Mouse (Mus musculus): ENCODE measurements around the gene Pcp2. TPM values are rescaled to one million over a fixed set of nuclear protein-coding genes. Genes with fewer than 3 reads are reported as not detected.

Gene Pcp2
- not detected in 2 replicates for polyA plus RNA-seq (2015; fragmentation: Nextera tagmentation; extraction: Ambion mirVana)

- Histone ChIP-seq H3K9me3 (ENCODE audit: control insufficient read depth) (no peaks in the 10 kb centered on the region), H3K4me1 (replicated peaks; ENCODE audit: control insufficient read depth, insufficient read depth, low read length) (peaks cover 3% of the 10 kb centered on the region), H3K9ac (ENCODE audit: low read depth, low read length) (no peak within 1 kb of the TSS), H3K27ac (ENCODE audit: low read depth, low read length) (no peak within 1 kb of the TSS), H3K4me3 (ENCODE audit: low read depth, low read length) (no peak within 1 kb of the TSS), H3K4me2 (replicated peaks; ENCODE audit: low read depth) (no peak within 1 kb of the TSS), H3K36me3 (ENCODE audit: control insufficient read depth, insufficient read depth) (no peaks in the 10 kb centered on the region; the same call in 1 of the 2 replicates), H3K27me3 (replicated peaks; ENCODE audit: control insufficient read depth, insufficient read depth, low read length) (no peaks in the 10 kb centered on the region)
- no peak for ATAC-seq
- TF ChIP-seq CTCF (IDR thresholded peaks at IDR 0.05; ENCODE audit: low read depth): no peak
- 64% methylated on average over 1 of the region's 1 CpGs for WGBS
These were observed at the start of gene Pcp2 for GRCm38 (mm10) chr8:3625445-3625844. Pcp2 (minus strand) TSS chr8:3625545.

GRCm38 (mm10) chr8:3674671-3675070 lies 49.3 kb upstream of the Pcp2 start:
- H3K9ac ChIP-seq (ENCODE audit: low read depth, low read length): no peak overlapping the region
- no peaks in the 10 kb centered on the region for H3K9me3 ChIP-seq (ENCODE audit: control insufficient read depth)
- 51% methylated on average over 3 of the region's 3 CpGs for WGBS
- ATAC-seq: no peak
- H3K27me3 ChIP-seq (replicated peaks; ENCODE audit: control insufficient read depth, insufficient read depth, low read length): no peaks in the 10 kb centered on the region
- no peak overlapping the region for H3K27ac ChIP-seq (ENCODE audit: low read depth, low read length)
- H3K4me1 ChIP-seq (replicated peaks; ENCODE audit: control insufficient read depth, insufficient read depth, low read length): no peaks in the 10 kb centered on the region
- H3K4me2 ChIP-seq (replicated peaks; ENCODE audit: low read depth): no peak overlapping the region
- TF ChIP-seq CTCF (IDR thresholded peaks at IDR 0.05; ENCODE audit: low read depth): no peak
- no peak overlapping the region for H3K4me3 ChIP-seq (ENCODE audit: low read depth, low read length)
- H3K36me3 ChIP-seq (ENCODE audit: control insufficient read depth, insufficient read depth): peaks cover 13% of the 10 kb centered on the region

- TF ChIP-seq CTCF (IDR thresholded peaks at IDR 0.05; ENCODE audit: low read depth): peak; percentile 94
- Histone ChIP-seq H3K4me3 (ENCODE audit: low read depth, low read length) (peak within 1 kb of the TSS; percentile 48), H3K4me2 (replicated peaks; ENCODE audit: low read depth) (peak within 1 kb of the TSS; percentile 76), H3K9ac (ENCODE audit: low read depth, low read length) (peak within 1 kb of the TSS; percentile 35), H3K36me3 (ENCODE audit: control insufficient read depth, insufficient read depth) (no peaks in the 10 kb centered on the region), H3K27me3 (replicated peaks; ENCODE audit: control insufficient read depth, insufficient read depth, low read length) (no peaks in the 10 kb centered on the region), H3K4me1 (replicated peaks; ENCODE audit: control insufficient read depth, insufficient read depth, low read length) (no peaks in the 10 kb centered on the region), H3K9me3 (ENCODE audit: control insufficient read depth) (no peaks in the 10 kb centered on the region), H3K27ac (ENCODE audit: low read depth, low read length) (no peak within 1 kb of the TSS)
- under 1% methylated on average over 23 of the region's 23 CpGs for WGBS
- ATAC-seq: peak; percentile 72
These were observed 46.7 kb upstream of the Pcp2 start, which contains the start of gene Fcor for GRCm38 (mm10) chr8:3671980-3672491. Fcor (minus strand) TSS chr8:3672362.

GRCm38 (mm10) chr8:3670388-3670787 lies 45.0 kb upstream of the Pcp2 start:
- Histone ChIP-seq H3K4me2 (replicated peaks; ENCODE audit: low read depth) (no peak overlapping the region), H3K27me3 (replicated peaks; ENCODE audit: control insufficient read depth, insufficient read depth, low read length) (no peaks in the 10 kb centered on the region), H3K9ac (ENCODE audit: low read depth, low read length) (no peak overlapping the region), H3K27ac (ENCODE audit: low read depth, low read length) (no peak overlapping the region), H3K9me3 (ENCODE audit: control insufficient read depth) (no peaks in the 10 kb centered on the region), H3K4me3 (ENCODE audit: low read depth, low read length) (no peak overlapping the region), H3K36me3 (ENCODE audit: control insufficient read depth, insufficient read depth) (no peaks in the 10 kb centered on the region), H3K4me1 (replicated peaks; ENCODE audit: control insufficient read depth, insufficient read depth, low read length) (no peaks in the 10 kb centered on the region)
- no peak for TF ChIP-seq CTCF (IDR thresholded peaks at IDR 0.05; ENCODE audit: low read depth)
- ATAC-seq: no peak
- WGBS: 85% methylated on average over 2 of the region's 2 CpGs

GRCm38 (mm10) chr8:3665507-3665906 lies 40.2 kb upstream of the Pcp2 start, which contains the start of gene Mcemp1:
Mcemp1 (plus strand) TSS chr8:3665754.
- ATAC-seq: no peak
- no peaks in the 10 kb centered on the region for H3K36me3 ChIP-seq (ENCODE audit: control insufficient read depth, insufficient read depth)
- no peaks in the 10 kb centered on the region for H3K4me1 ChIP-seq (replicated peaks; ENCODE audit: control insufficient read depth, insufficient read depth, low read length)
- no peak within 1 kb of the TSS for H3K4me3 ChIP-seq (ENCODE audit: low read depth, low read length)
- H3K9ac ChIP-seq (ENCODE audit: low read depth, low read length): no peak within 1 kb of the TSS
- no peaks in the 10 kb centered on the region for H3K27me3 ChIP-seq (replicated peaks; ENCODE audit: control insufficient read depth, insufficient read depth, low read length)
- TF ChIP-seq CTCF (IDR thresholded peaks at IDR 0.05; ENCODE audit: low read depth): no peak
- WGBS: 71% methylated on average over 6 of the region's 6 CpGs
- no peak within 1 kb of the TSS for H3K27ac ChIP-seq (ENCODE audit: low read depth, low read length)
- no peaks in the 10 kb centered on the region for H3K9me3 ChIP-seq (ENCODE audit: control insufficient read depth)
- no peak within 1 kb of the TSS for H3K4me2 ChIP-seq (replicated peaks; ENCODE audit: low read depth)

GRCm38 (mm10) chr8:3664405-3664804 lies 39.1 kb upstream of the Pcp2 start:
- no peak for TF ChIP-seq CTCF (IDR thresholded peaks at IDR 0.05; ENCODE audit: low read depth)

More at GRCm38 (mm10) chr8:3664405-3664804, 39.1 kb upstream of the Pcp2 start:
- Histone ChIP-seq H3K27me3 (replicated peaks; ENCODE audit: control insufficient read depth, insufficient read depth, low read length) (no peaks in the 10 kb centered on the region), H3K4me2 (replicated peaks; ENCODE audit: low read depth) (no peak overlapping the region), H3K4me3 (ENCODE audit: low read depth, low read length) (no peak overlapping the region), H3K4me1 (replicated peaks; ENCODE audit: control insufficient read depth, insufficient read depth, low read length) (no peaks in the 10 kb centered on the region), H3K36me3 (ENCODE audit: control insufficient read depth, insufficient read depth) (no peaks in the 10 kb centered on the region), H3K9ac (ENCODE audit: low read depth, low read length) (no peak overlapping the region), H3K27ac (ENCODE audit: low read depth, low read length) (no peak overlapping the region), H3K9me3 (ENCODE audit: control insufficient read depth) (no peaks in the 10 kb centered on the region)
- 39% methylated on average over 5 of the region's 5 CpGs for WGBS
- no peak for ATAC-seq

All from intestine, postnatal 0 days (tissue).